Mouse (Mus musculus) thymus, adult 18-20 months (tissue): Measurements from ENCODE around the gene Hist1h3f.
"Not testable (repeated sequence)": the region's sequence is repeated elsewhere in the genome, so short reads cannot be mapped to it uniquely, and the experiment has no call there.

Experiments
- DNase-seq, 2 experiments: peaks; one replicate each; pipeline ENCODE4 v3.0.0; 2022; ENCODE audit warnings: mixed read lengths in 2 of 2

The Hist1h3f gene

DNA sequence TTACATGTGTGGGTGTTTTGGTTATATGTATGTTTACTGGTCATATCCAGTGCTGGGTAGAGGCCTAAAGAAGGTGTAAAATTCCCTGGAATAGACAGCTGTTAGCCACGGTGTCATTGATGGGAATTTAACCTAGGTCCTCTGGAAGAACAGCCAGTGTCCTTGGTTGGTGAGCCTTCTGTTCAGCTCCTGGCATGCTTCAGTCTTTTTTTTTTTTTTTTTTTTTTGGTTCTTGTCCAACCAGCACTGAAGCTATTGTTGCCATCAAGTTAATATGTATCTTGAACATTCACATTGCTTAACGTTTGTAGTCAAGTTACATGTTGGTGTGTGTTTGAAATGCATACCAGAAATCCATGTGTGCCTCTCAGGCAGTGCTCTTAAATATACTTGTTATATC, 20.6 kb downstream of the Hist1h3f start:
- no peak for DNase-seq

DNA sequence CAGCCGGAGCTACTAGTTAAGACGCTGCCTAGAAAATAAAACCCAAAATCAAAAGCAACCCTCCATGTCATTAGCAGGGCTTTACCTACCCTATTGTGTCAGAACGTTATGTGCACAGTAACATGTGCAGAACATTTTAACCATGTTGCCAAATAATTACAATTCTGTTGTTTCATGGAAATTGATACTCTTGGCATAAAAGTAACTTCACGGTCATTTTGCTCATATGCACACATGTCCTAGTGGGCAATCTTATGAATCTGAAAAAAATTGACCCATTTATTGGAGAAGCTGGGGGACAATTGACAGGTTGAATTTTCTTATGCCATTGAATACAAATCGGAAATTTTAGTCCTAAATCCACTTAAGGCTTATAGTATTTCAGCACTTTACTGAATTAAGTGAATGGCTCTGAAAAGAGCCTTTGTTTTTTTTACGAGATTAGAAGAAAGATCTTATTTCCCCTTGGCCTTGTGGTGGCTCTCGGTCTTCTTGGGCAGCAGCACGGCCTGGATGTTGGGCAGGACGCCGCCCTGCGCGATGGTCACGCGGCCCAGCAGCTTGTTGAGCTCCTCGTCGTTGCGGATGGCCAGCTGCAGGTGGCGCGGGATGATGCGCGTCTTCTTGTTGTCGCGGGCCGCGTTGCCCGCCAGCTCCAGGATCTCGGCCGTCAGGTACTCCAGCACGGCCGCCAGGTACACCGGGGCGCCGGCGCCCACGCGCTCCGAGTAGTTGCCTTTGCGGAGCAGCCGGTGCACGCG, 26.6 kb downstream of the Hist1h3f start:
- DNase-seq: not testable (repeated sequence)

DNA sequence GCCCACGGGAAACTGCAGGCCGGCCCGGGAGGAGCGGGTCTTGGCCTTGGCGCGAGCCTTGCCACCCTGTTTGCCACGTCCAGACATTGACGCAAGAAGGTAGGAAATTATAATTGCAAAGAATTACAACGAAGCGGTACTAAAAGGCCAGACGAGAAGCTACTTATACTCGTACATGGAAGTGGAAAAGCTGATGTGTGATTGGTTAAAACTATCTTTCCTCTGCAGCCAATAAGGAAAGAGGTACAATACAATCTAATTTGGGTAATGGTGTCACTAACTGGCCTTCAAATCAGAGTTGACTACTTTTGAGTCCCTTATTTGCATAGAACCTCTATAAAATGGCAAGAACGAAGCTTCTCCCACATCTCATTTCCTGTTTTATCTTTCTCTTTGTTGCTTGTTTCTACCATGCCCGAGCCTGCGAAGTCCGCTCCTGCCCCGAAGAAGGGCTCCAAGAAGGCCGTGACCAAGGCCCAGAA, 27.2 kb downstream of the Hist1h3f start, which contains the start of the genes Hist1h2ae and Hist1h2bg:
Gene Hist1h2ae (minus strand): TSS at position 199 of the 482 bp plus-strand sequence.
Gene Hist1h2bg (plus strand): TSS at position 375 of the 482 bp plus-strand sequence.
- DNase-seq: peak; percentile 63 to 78

DNA sequence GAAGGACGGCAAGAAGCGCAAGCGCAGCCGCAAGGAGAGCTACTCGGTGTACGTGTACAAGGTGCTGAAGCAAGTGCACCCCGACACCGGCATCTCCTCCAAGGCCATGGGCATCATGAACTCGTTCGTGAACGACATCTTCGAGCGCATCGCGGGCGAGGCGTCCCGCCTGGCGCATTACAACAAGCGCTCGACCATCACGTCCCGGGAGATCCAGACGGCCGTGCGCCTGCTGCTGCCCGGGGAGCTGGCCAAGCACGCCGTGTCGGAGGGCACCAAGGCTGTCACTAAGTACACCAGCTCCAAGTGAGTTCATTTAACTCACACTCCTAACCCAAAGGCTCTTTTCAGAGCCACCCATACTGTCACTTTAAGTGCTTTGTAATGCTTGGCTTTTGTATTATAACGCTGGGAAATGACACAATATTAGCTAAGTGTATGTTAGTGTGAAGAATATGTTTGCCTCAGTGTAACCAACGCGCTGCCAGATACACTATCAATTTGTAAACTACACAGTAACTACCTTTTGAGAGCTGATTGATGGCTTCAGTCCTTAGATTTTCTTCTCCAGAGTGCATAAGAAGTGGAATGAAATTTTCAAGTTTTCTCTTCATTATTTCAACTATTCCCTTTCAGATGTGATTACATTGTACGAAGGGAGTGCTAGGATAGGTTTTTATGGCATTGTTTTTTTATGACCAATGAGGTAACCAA, 27.8 kb downstream of the Hist1h3f start:
- not testable (repeated sequence) for DNase-seq

DNA sequence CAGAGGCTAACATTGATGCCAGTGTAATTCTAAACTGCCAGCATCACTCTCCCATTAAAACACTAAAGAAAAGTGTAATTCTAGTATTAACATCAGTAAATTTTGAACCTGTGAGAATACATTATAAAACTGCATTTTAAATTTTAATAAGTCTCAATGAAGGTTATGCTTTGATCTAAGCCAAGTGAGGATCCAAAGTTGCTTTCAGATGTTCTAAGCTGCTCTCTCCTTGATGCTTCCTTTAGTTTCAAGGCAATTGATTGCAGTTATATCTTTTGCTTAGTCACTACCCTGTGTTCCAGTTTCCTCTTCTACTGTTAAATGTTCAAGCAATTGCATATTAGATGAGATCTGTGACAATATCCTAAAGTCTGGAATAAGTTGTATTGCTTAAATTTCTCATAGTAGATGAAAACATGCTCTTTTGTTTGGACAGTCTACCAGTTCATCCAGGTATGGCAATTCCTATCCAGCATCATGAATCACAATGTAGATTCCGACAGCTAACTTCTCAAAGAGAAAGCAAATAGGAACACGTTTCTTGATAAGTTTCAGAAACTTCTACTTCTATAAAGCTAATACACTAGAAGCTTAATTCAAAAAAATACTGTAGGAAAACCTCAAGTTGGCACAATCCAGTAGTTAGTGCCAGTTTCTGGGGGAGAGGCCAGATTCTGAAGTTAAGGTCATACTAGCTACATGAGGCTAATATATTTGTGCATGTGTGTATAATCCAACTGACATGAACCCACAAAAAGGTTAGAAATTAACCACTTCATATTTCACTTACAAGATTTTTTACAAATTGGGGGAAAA, 28.6 kb downstream of the Hist1h3f start:
- no peak for DNase-seq

DNA sequence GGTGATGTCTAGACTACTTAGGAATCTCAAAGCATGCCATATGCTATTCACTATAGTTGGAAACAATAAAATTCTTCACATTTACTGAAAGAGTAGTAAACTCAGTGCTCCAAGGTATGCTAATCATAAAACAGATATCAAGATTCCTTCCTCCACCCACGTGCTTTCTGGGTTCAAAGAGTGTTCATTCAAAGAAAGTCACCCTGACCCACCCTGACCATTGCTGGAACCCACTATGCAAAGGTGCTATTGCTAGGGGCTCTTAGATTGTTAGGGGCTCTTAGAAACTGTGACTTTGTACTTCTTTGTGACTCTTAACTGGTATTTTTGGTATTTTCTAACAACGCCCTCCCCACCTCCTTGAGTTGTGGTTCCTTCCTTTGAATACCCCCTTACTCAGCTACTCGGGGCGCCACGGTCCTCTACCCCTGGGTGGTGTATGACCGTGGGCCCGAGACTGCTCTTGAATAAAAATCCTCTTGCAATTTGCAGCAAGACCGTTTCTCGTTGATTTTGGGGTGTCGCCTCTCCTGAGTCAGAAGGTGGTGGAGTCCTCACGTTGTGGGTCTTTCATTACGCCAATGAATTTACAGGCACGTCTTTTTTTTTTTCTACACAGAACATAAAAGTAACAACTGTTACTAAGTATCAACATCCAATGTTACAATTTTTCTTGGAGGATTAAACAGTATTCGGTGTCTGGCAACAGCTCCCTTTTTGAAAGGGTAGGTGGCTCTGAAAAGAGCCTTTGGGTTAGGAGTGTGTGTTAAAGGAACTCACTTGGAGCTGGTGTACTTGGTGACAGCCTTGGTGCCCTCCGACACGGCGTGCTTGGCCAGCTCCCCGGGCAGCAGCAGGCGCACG, 29.4 kb downstream of the Hist1h3f start:
- peak in 1 of 2 experiments; percentile 29 for DNase-seq

DNA sequence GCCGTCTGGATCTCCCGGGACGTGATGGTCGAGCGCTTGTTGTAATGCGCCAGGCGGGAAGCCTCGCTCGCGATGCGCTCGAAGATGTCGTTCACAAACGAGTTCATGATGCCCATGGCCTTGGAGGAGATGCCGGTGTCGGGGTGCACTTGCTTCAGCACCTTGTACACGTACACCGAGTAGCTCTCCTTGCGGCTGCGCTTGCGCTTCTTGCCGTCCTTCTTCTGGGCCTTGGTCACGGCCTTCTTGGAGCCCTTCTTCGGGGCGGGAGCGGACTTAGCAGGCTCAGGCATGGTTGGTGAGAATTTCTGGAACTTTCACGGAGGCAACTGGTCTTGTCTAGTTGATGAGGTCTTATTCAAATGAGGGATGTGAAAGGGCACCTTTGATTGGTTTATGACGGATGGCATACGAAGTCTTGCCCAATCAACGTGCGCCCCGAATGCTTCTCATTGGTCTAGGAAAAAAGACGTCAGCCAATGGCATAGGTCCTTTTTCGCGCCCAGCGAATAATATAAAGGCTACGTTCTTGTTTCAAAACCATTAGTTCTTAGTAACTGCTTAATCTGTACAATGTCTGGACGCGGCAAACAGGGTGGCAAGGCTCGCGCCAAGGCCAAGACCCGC, 30.2 kb downstream of the Hist1h3f start, which contains the start of the genes Hist1h2bf and Hist1h2ad:
Gene Hist1h2bf (minus strand): TSS at position 299 of the 627 bp plus-strand sequence.
Gene Hist1h2ad (plus strand): TSS at position 484 of the 627 bp plus-strand sequence.
- DNase-seq: peak; percentile 81 to 94

DNA sequence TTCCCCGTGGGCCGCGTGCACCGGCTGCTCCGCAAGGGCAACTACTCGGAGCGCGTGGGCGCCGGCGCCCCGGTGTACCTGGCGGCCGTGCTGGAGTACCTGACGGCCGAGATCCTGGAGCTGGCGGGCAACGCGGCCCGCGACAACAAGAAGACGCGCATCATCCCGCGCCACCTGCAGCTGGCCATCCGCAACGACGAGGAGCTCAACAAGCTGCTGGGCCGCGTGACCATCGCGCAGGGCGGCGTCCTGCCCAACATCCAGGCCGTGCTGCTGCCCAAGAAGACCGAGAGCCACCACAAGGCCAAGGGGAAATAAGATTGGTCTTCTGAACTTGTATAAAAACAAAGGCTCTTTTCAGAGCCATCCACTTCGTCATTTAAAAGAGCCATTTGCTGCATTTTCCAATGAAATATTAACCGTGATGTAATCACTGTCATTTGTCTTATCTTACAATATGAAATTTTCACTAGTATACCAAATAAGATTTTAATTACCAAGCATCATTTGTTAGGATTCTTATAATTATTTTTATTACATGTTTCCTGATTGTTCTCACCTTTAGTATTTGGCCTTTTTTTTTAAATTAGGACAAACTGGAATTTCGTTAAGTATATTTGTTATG, 30.8 kb downstream of the Hist1h3f start:
- DNase-seq: not testable (repeated sequence)

DNA sequence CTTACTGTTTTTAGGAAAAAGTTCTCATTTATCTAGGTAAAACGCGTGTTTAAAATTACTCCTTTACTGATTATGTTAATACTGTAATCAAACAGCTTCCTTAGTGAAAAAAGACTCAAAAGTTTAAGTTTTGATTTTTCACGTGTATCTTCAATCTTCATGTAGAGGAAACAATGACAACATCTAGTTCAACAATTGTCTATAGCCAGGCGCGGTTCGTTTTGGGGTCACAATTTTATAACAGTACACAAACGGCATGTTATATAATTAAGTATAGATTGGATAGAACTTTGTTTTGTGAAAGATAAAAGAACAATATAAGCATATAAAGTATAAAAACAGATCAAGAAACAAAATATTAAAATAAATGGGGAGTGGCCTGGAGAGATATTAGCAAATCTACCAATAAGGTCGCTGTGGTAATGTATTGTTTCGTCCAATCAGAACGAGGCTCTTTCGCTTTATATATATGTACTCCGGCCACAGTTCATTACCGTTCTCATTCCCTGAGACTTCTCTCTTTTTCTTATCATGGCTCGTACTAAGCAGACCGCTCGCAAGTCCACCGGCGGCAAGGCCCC, 31.5 kb downstream of the Hist1h3f start, which contains the start of gene Hist1h3d:
Gene Hist1h3d (plus strand): TSS at position 493 of the 581 bp plus-strand sequence.
- DNase-seq: peak in 1 of 2 experiments; percentile 32

DNA sequence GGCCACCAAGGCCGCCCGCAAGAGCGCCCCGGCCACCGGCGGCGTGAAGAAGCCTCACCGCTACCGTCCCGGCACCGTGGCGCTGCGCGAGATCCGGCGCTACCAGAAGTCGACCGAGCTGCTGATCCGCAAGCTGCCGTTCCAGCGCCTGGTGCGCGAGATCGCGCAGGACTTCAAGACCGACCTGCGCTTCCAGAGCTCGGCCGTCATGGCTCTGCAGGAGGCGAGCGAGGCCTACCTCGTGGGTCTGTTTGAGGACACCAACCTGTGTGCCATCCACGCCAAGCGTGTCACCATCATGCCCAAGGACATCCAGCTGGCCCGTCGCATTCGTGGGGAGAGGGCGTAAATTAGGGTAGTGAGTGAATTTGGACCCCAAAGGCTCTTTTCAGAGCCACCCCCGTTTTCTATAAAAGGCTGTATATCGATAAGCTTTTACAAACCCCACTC, 32.0 kb downstream of the Hist1h3f start:
- peak in 1 of 2 experiments; percentile 32 for DNase-seq

DNA sequence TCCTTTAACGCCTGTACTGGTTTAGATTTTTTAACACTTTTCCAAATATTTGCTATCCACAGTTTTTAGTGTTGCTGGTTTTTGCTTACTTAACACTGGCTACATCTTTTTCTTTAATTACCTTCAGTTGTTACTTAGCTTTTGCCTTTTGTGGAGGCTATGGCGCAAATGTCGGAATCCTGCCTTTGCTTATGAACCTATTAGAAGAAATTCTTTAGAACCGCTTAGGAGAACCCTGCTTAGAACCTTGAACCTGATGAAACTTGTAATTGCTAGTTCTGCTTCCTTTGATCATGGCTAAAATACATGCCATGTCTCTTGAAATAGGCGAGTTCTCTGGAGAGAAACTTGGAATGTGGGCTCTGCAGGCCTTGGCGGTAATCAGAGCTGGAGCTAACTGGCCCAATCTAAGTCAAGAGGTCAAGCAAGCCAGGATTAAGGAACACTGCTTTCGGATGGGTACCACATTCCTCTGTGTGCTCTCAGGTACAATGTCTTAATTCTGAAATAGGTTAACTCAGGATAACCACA, 32.6 kb downstream of the Hist1h3f start:
- no peak for DNase-seq

DNA sequence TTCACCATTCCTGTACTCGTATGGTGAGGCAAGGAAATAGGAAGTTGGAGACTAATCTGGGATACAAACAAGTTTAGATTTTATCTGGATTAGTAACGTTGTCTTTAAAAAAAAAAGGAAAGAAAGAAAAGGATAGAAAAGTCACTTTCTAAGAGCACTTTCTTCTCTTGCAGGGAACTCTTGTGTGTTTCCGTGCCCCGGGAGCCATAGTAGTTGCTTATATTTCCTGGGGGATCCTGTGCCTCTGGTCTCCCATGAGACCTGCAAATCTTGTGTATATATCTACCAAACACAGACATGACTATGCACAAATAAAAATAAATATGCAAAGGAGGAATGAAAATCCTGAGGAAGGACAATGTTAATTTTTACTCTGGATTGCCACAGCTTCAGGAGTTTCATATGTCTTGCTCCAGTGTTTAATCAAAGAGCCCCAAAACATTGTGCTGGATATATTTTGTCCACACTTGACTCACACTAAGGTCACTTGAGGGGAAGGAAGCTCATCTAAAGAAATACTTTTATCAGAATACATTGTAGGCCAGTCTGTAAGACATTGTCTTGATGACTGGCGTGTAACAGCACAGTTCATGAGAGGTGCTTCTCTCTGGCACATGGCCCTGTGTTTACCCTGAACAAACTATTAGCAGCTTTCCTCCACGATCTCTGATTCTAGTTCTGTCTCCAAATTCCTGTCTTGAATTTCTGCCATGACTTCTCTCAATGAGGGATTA, 33.2 kb downstream of the Hist1h3f start:
- no peak for DNase-seq

DNA sequence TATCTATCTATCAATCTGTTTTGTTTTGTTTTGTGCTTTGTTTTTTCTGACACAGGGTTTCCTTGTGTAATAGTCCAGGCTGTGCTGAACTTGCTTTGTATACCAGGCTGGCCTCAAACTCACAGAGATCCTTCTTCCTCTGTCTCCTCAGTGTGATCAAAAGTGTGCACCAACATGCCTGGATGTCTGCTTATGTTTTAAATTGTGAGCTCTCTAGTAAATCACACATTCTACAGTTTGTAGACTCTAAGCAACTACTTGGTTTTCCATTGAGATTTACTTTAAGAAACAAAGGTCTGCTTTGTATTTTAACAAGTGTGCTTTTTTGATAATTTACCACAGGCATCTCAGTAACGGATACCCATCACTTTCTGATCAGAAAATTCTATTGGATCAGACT, 34.0 kb downstream of the Hist1h3f start:
- DNase-seq: no peak

DNA sequence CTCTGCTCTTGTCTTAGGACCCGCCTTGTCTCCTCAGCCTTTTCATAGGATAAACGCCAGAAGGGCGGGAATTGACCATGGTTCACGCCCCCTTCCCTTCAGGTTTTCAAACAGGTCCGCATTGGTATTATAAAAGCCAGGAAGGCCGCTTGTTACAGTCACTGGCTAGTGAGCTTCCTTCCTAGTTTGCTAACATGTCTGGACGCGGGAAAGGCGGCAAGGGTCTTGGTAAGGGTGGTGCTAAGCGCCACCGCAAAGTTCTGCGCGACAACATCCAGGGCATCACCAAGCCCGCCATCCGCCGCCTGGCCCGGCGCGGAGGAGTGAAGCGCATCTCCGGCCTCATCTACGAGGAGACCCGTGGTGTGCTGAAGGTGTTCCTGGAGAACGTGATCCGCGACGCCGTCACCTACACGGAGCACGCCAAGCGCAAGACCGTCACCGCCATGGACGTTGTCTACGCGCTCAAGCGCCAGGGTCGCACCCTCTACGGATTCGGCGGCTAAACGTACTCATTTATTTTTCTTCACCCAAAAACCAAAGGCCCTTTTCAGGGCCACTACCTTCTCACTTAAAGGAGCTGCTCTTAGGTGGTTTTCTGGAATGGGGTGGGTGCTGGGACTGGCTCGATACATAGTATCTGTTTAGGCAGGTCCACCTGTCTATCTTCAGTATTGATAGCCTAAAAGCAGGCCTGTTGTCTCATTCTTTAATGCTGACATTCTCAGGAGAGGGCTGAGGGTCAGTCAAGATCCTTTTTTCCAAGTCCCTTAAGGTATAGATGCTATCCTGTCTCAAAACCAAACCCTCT, 37.8 kb downstream of the Hist1h3f start, which contains the start of gene Hist1h4d:
Gene Hist1h4d (plus strand): TSS at position 191 of the 811 bp plus-strand sequence.
- DNase-seq: peak; percentile 89 to 97

DNA sequence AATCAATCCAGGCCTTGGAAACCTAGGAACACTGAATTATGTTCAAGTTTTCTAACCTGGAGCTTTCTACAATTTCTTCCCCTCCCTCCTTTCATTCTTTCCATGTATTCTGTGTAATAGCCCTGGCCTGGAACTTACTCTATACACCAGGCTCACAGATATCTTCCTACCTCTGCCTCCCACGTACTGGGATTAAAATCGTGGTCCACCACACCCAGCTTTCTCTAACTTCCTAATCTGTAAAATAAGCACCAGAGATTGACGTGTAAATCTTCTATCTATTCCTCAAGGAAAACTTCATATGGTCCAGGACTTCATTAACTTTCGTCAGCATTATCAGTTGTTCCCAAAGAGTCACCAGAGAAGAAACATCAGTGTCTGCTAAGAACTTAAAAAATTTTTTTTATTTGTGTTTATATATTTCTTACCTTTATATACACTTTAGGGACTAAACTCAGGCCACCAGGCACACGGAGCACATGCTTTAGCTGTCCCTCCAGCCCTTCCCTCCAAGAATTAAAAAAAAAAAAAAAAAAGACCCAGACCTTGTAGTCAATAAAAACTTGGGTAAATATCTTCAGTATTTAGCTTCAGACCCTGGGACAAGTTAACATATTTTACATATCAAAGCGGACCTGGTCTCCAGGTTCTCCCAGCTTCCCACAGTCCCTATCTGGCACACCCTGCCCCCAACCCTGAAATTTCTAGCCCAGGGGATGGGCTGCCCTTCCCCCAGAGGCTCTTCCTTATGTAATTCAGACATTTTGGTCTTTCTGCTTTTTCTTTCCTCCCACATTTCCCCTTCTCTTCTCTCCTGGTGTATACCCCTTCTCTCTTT, 38.6 kb downstream of the Hist1h3f start:
- no peak for DNase-seq

DNA sequence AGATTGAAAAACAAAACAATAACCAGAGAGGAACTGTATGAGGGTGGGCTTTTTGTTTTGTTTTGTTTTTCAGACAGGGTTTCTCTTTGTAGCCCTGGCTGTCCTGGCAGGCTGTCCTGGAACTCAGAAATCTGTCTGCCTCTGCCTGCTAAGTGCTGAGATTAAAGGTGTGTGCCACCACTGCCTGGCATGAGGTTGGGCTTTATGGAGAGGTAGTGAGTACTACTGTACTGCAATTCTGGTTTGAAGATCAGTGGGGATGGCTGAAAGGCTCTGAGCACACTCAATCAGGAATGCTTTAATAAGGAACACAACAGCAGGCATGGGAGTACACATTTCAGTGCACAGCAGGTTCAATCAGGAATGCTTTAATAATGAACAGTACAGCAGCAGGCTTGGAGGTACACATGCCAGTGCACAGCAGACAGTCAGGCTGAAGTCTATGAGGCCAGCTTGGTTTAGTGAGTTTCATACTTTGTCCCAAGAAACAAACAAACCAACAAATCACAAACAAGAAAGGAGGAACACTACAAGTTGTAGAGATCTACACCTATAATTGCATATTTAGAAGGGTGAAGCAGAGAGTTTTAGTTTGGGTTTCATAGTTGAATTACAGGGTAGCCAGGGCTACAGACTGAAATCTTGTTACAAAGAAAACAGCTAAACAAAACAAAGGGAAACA, 39.7 kb downstream of the Hist1h3f start:
- DNase-seq: no peak
